Mouse (Mus musculus) hindbrain, embryonic 16.5 days (tissue): ENCODE measurements around the gene Cracr2b. TPM values are rescaled to one million over a fixed set of nuclear protein-coding genes. Genes with fewer than 3 reads are reported as not detected.
A peak's percentile ranks its signal among the peaks of the same experiment; 100 is the strongest.

Experiments
- ATAC-seq: fragments of 200-750 bp; cut with Nextera tagmentation; 2 replicates; pipeline ENCODE4 v1.8.0; 2017; ENCODE audit warnings: moderate TSS enrichment, moderate library complexity
- H3K27ac ChIP-seq: fragments of 300-500 bp; sonication (generic); 2 replicates; pipeline ENCODE4 v1.5.1; 2014; ENCODE audit warnings: low read depth, mild to moderate bottlenecking, control low read depth, low read length, moderate library complexity
- H3K27me3 ChIP-seq: fragments of 300-500 bp; sonication (generic); replicated peaks from 2 replicates; pipeline ENCODE4 v1.6.1; 2014; ENCODE audit warnings: low read length; ENCODE audit not compliant: control insufficient read depth, insufficient read depth
- H3K36me3 ChIP-seq: fragments of 300-500 bp; sonication (generic); 2 replicates; pipeline ENCODE4 v1.6.1; 2014; ENCODE audit warnings: mild to moderate bottlenecking, low read length, moderate library complexity, mixed read lengths; ENCODE audit not compliant: control insufficient read depth, insufficient read depth
- H3K4me1 ChIP-seq: fragments of 300-500 bp; sonication (generic); 2 replicates; pipeline ENCODE4 v1.6.1; 2014; ENCODE audit warnings: low read depth, low read length; ENCODE audit not compliant: control insufficient read depth, insufficient read depth
- H3K4me2 ChIP-seq: fragments of 300-500 bp; sonication (generic); 2 replicates; pipeline ENCODE4 v1.6.1; 2014; ENCODE audit warnings: mild to moderate bottlenecking, low read length, control low read depth, moderate library complexity
- H3K4me3 ChIP-seq: fragments of 300-500 bp; sonication (generic); 2 replicates; pipeline ENCODE4 v1.5.1; 2014; ENCODE audit warnings: mild to moderate bottlenecking, low read length, control low read depth, moderate library complexity
- H3K9ac ChIP-seq: fragments of 300-500 bp; sonication (generic); 2 replicates; pipeline ENCODE4 v1.6.1; 2014; ENCODE audit warnings: low read depth, mild to moderate bottlenecking, control low read depth, low read length, moderate library complexity
- H3K9me3 ChIP-seq: fragments of 300-500 bp; sonication (generic); 2 replicates; pipeline ENCODE4 v1.6.1; 2014; ENCODE audit warnings: mild to moderate bottlenecking, low read length, moderate library complexity; ENCODE audit not compliant: control insufficient read depth
- WGBS: fragments of 180-500 bp; shearing (Covaris S2); extraction: QIAGEN DNeasy Blood & Tissue Kit; methylation state at CpG from one replicate; pipeline ENCODE4 v1.1.7; 2014; 5-methylcytosine and 5-hydroxymethylcytosine counted together
- polyA plus RNA-seq: library from polyadenylated mRNA; unstranded; fragments of >200 nt; fragmentation: Nextera tagmentation; extraction: Ambion mirVana; gene quantifications from 2 replicates; pipeline ENCODE4 v1.2.1, GENCODE M21; 2015

The Cracr2b gene
- polyA plus RNA-seq, 1 experiment from 2014 or later = 10.8 TPM

- peaks cover 9% of the 10 kb centered on the region for H3K36me3 ChIP-seq
- H3K9me3 ChIP-seq = no peaks in the 10 kb centered on the region
- peaks cover 51% of the 10 kb centered on the region for H3K27me3 ChIP-seq
- 77% methylated on average over 7 of the region's 7 CpGs for WGBS
- H3K4me1 ChIP-seq = peaks cover 47% of the 10 kb centered on the region
- H3K4me2 ChIP-seq = no peak overlapping the region
- H3K4me3 ChIP-seq = no peak overlapping the region
- no peak overlapping the region for H3K9ac ChIP-seq
- no peak overlapping the region for H3K27ac ChIP-seq
- no peak for ATAC-seq
Measured at GRCm38 (mm10) chr7:141466045-141466394, 5.1 kb downstream of the Cracr2b start.

- Histone ChIP-seq H3K4me3 (peak overlapping the region; percentile 72), H3K4me2 (peak overlapping the region; percentile 81), H3K9me3 (no peaks in the 10 kb centered on the region), H3K9ac (peak overlapping the region; percentile 89), H3K36me3 (peaks cover 12% of the 10 kb centered on the region), H3K4me1 (peaks cover 44% of the 10 kb centered on the region), H3K27ac (no peak overlapping the region), H3K27me3 (peaks cover 46% of the 10 kb centered on the region)
- ATAC-seq = no peak
- WGBS = 63% methylated on average over 10 of the region's 10 CpGs
Measured at GRCm38 (mm10) chr7:141466607-141467148, 5.8 kb downstream of the Cracr2b start.

DNA sequence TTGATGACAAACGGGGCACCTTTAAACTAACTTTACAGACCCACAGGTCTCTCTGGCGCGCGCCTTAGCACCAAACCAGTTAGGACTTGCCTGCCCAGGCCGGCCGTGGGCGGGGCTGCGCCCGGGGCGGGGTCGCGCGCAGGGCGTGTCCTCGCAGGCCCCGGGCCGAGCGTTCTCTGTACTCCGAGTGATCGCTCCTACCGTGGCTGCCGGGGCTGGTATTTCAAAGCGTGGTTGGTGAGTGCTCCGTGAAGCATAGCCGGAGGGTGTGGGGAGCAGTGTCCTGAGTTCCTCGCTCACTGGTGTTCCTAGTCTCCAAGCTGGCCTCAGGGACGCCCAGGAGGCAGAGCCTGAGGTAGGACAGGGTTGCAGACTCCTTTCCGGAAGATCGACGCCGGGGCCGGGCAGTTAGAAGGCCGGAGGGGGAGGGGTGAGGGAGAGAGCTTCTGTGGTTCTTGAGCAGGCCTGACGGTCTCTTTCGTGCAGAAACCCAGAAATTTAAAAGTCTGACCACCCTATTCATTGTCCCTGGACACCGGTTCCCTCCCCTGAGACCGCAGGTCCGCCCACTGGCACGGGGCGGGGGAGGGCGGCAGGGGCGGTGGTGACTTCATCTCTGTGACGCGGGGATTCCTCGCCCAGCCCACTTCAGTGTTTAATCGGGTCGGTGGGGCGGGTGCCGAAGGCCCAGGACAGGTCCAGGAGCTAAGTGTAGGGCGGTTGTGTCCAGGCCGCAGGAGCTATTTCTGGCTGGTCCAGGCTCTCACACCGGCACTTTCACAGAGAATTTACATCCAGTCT is 6.5 kb downstream of the Cracr2b start, which contains the start of gene Cd151:
TSS of gene Cd151 (plus strand) at position 163 of the 801 bp plus-strand sequence.
- under 1% methylated on average over 49 of the region's 52 CpGs for WGBS
- Histone ChIP-seq H3K27ac (peak within 1 kb of the TSS; percentile 86), H3K4me1 (peaks cover 39% of the 10 kb centered on the region), H3K27me3 (peaks cover 38% of the 10 kb centered on the region), H3K4me3 (peak within 1 kb of the TSS; percentile 72), H3K9ac (peak within 1 kb of the TSS; percentile 89), H3K9me3 (no peaks in the 10 kb centered on the region), H3K36me3 (peaks cover 16% of the 10 kb centered on the region), H3K4me2 (peak within 1 kb of the TSS; percentile 81)
- peak; percentile 57 for ATAC-seq

DNA sequence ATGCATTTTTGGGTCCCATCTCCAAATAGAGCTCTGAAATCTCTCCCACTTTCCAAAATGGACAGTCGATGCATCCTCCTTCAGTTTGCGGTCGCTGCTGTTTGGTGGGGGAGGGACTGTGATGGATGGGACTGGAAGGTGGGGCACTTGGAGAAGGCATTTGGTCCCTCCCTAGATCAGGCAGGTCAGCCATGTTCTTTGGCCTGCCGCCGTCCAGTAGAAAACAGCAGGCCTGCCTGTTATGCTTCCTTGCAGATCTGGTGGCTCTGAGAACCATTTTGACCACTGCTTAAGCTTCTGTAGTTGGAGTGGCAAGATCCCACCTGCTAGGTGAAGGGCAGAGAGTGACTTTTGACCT is 7.2 kb downstream of the Cracr2b start:
- Histone ChIP-seq H3K9ac (peak overlapping the region; percentile 89), H3K27me3 (peaks cover 32% of the 10 kb centered on the region), H3K4me2 (peak overlapping the region; percentile 81), H3K4me1 (peaks cover 39% of the 10 kb centered on the region), H3K27ac (peak overlapping the region; percentile 86), H3K36me3 (peaks cover 21% of the 10 kb centered on the region), H3K4me3 (peak overlapping the region; percentile 72), H3K9me3 (no peaks in the 10 kb centered on the region)
- 25% methylated on average over 5 of the region's 5 CpGs for WGBS
- ATAC-seq = peak; percentile 10; the same call in 1 of the 2 replicates

DNA sequence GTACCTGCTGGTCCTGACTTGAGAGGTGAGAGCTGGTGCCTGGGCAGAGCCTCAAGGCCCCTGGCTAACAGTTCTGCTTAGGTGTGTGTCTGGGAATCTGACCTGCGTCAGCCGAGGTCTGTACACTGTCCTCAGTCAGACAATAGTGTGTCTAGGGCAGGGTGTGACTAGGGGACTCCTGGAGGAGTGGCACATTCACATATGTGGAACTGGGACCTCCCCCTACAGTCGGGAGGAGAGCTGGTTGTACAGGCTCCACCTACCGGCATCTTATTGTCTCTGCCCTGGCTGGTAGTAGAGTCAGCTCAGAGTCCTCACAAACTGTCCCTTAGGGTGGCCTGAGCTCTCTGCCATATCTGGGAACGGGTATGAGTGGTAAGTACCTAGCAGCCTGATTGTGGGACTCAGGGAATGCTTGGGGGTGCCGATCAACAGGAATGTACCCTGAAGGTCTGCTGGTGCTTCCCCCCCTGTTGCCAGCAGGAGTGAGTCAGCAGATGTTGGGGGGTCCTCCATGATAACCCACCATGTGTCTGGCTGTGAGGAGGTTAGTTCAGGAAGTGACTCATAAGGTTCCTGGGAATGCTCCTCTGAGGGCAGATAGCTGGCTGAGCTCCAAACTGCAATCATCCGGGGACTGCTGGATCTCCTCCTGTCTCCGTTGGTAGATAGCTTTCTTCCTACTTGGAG is 7.8 kb downstream of the Cracr2b start:
- H3K4me1 ChIP-seq = peaks cover 44% of the 10 kb centered on the region

DNA sequence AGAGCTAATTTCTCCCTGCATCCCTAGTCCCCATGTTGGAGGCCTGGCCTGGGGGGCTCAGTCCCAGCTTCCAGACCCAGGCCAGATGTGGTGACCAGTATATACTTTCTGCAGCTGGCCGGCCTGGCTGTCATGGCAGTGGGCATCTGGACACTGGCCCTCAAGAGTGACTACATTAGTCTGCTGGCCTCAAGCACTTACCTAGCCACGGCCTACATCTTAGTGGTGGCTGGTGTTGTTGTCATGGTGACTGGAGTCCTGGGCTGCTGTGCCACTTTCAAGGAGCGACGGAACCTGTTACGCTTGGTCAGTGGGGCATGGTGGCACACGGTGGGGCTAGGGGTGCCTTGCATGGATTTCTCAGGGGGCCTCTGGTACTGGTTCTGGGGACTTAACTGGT is 8.5 kb downstream of the Cracr2b start:
- no peaks in the 10 kb centered on the region for H3K9me3 ChIP-seq
- H3K4me1 ChIP-seq = peaks cover 51% of the 10 kb centered on the region
- ATAC-seq = no peak
- peak overlapping the region; percentile 81 for H3K4me2 ChIP-seq
- peak overlapping the region; percentile 56 for H3K9ac ChIP-seq
- peaks cover 20% of the 10 kb centered on the region for H3K27me3 ChIP-seq
- H3K36me3 ChIP-seq = peaks cover 21% of the 10 kb centered on the region
- 65% methylated on average over 6 of the region's 6 CpGs for WGBS
- H3K27ac ChIP-seq = peak overlapping the region; percentile 65; the same call in 1 of the 2 replicates
- H3K4me3 ChIP-seq = peak overlapping the region; percentile 72; the same call in 1 of the 2 replicates

More for the DNA sequence above, 7.8 kb downstream of the Cracr2b start:
- Histone ChIP-seq H3K36me3 (peaks cover 21% of the 10 kb centered on the region), H3K4me2 (peak overlapping the region; percentile 81), H3K27me3 (peaks cover 27% of the 10 kb centered on the region), H3K4me3 (peak overlapping the region; percentile 72), H3K9me3 (no peaks in the 10 kb centered on the region), H3K27ac (peak overlapping the region; percentile 86), H3K9ac (peak overlapping the region; percentile 89)
- 12% methylated on average over 8 of the region's 8 CpGs for WGBS
- peak; percentile 76 for ATAC-seq

- peaks cover 13% of the 10 kb centered on the region for H3K27me3 ChIP-seq
- H3K9me3 ChIP-seq = no peaks in the 10 kb centered on the region
- no peak overlapping the region for H3K27ac ChIP-seq
- H3K4me2 ChIP-seq = no peak overlapping the region
- peaks cover 45% of the 10 kb centered on the region for H3K4me1 ChIP-seq
- no peak overlapping the region for H3K4me3 ChIP-seq
- H3K36me3 ChIP-seq = peaks cover 21% of the 10 kb centered on the region
- no peak overlapping the region for H3K9ac ChIP-seq
- 90% methylated on average over 18 of the region's 18 CpGs for WGBS
- no peak for ATAC-seq
Measured at GRCm38 (mm10) chr7:141469901-141470636, 9.2 kb downstream of the Cracr2b start.

- 88% methylated on average over 10 of the region's 10 CpGs for WGBS
- H3K4me1 ChIP-seq = peaks cover 44% of the 10 kb centered on the region
- no peak for ATAC-seq
- H3K27ac ChIP-seq = no peak overlapping the region
- no peak overlapping the region for H3K4me2 ChIP-seq
- H3K27me3 ChIP-seq = peaks cover 8% of the 10 kb centered on the region
- no peaks in the 10 kb centered on the region for H3K9me3 ChIP-seq
- no peak overlapping the region for H3K4me3 ChIP-seq
- H3K36me3 ChIP-seq = peaks cover 21% of the 10 kb centered on the region
- no peak overlapping the region for H3K9ac ChIP-seq
Measured at GRCm38 (mm10) chr7:141470637-141470944, 9.7 kb downstream of the Cracr2b start.
